Mouse (Mus musculus) small intestine, adult 2 months (tissue): Measurements from ENCODE around the gene Tmem171. TPM values are rescaled to one million over a fixed set of nuclear protein-coding genes. Genes with fewer than 3 reads are reported as not detected.

ENCODE experiments used
- H3K27ac ChIP-seq: fragments of 200-500 bp; 2 replicates; pipeline ENCODE4 v1.5.1; 2012; ENCODE audit warnings: low read depth, low read length, control low read depth, inconsistent platforms; ENCODE audit not compliant: insufficient read depth
- H3K27me3 ChIP-seq: fragments of 200-500 bp; 2 replicates; pipeline ENCODE4 v1.6.1; 2012; ENCODE audit warnings: mild to moderate bottlenecking, moderate library complexity, low read length, inconsistent platforms; ENCODE audit not compliant: control insufficient read depth, insufficient read depth
- H3K36me3 ChIP-seq: fragments of 200-500 bp; 2 replicates; pipeline ENCODE4 v1.6.1; 2012; ENCODE audit warnings: mild to moderate bottlenecking, low read length, control low read depth, inconsistent platforms; ENCODE audit not compliant: control insufficient read depth, insufficient read depth
- H3K4me1 ChIP-seq: fragments of 200-500 bp; 2 replicates; pipeline ENCODE4 v1.6.1; 2012; ENCODE audit warnings: low read length, inconsistent platforms, mixed read lengths; ENCODE audit not compliant: control insufficient read depth, insufficient read depth, insufficient read length
- H3K4me3 ChIP-seq: fragments of 200-500 bp; 2 replicates; pipeline ENCODE4 v1.5.1; 2012; ENCODE audit warnings: low read depth, mild to moderate bottlenecking, control low read depth, inconsistent platforms, low read length, moderate library complexity
- CTCF ChIP-seq: fragments of 200-500 bp; IDR thresholded peaks from 2 replicates; pipeline ENCODE4 v1.5.1; 2012; ENCODE audit warnings: low read depth, mild to moderate bottlenecking, control low read depth, inconsistent platforms, low read length, moderate library complexity, mixed read lengths; ENCODE audit not compliant: insufficient replicate concordance, insufficient read length; ENCODE audit errors: extremely low read depth
- POLR2A ChIP-seq: fragments of 200-500 bp; IDR thresholded peaks from 2 replicates; pipeline ENCODE4 v1.6.1; 2012; ENCODE audit warnings: low read depth, mild to moderate bottlenecking, control low read depth, inconsistent platforms, low read length, moderate library complexity
- WGBS: fragments of 180-500 bp; shearing (Covaris S2); methylation state at CpG from one replicate; pipeline ENCODE4 v1.1.7; 2018; 5-methylcytosine and 5-hydroxymethylcytosine counted together
- polyA plus RNA-seq: library from polyadenylated mRNA; depleted of rRNA; stranded (reverse); fragments of >200 nt; gene quantifications from 2 replicates; pipeline ENCODE4 v1.2.3, GENCODE M21; 2012

The Tmem171 gene
- polyA plus RNA-seq, 1 experiment, result 20.5 TPM

DNA sequence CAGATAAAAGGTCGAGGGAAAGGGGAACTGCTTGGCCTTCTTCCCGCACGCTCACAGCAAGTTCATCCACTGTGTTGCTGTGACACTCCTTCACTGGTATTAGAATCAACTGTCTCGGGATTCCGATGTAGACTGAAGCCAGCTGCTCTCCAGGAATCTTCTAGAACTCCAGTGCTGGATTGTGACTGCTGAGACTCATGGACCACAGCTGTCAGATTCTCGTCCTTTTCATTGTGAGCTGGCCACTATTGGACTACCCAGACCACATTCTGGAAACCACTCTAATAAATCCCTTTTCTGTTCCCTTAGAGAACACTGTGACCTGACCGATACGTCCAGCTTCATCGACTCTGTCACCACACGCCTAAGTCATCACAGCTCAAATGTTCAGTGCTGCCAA, 29.4 kb downstream of the Tmem171 start:
- Histone ChIP-seq H3K4me1 (peaks cover 7% of the 10 kb centered on the region; the same call in 1 of the 2 replicates), H3K36me3 (no peaks in the 10 kb centered on the region), H3K27me3 (no peaks in the 10 kb centered on the region), H3K4me3 (no peak overlapping the region), H3K27ac (no peak overlapping the region)
- TF ChIP-seq CTCF, result no peak
- no peak for TF ChIP-seq POLR2A
- WGBS, result 84% methylated on average over 10 of the region's 10 CpGs

DNA sequence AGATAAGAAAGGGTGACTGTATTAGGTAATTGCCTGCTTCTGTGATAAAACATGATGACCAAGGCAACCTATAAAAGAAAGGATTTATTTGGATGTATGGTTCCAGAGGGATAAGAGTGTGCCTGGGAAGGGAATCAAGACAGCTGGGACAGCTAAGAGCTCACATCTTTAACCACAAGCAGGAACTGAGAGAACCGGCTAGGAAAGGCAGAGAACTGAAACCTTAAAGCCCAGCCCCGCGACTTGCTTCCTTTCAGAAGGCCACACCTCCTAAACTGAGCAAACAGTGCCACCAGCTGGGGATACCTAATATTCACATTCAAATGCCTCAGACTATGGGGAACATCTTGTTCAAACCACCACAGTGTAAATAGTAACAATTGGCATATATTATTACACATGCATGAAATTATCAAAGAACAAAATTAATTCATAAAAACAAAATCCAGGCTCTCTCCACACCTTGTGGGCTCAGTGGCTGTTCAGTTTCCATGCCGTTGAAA, 32.4 kb downstream of the Tmem171 start:
- 89% methylated on average over 4 of the region's 4 CpGs for WGBS
- H3K27me3 ChIP-seq, result no peaks in the 10 kb centered on the region
- peaks cover 3% of the 10 kb centered on the region; the same call in 1 of the 2 replicates for H3K4me1 ChIP-seq
- no peaks in the 10 kb centered on the region for H3K36me3 ChIP-seq
- no peak overlapping the region for H3K27ac ChIP-seq
- TF ChIP-seq POLR2A (no peak), CTCF (peak; percentile 11; the same call in 1 of the 2 replicates)
- no peak overlapping the region for H3K4me3 ChIP-seq

GRCm38 (mm10) chr13:98656034-98656471, 38.6 kb downstream of the Tmem171 start:
- no peaks in the 10 kb centered on the region for H3K27me3 ChIP-seq
- no peak overlapping the region for H3K4me3 ChIP-seq
- peaks cover 5% of the 10 kb centered on the region; the same call in 1 of the 2 replicates for H3K4me1 ChIP-seq
- 87% methylated on average over 16 of the region's 16 CpGs for WGBS
- H3K36me3 ChIP-seq, result no peaks in the 10 kb centered on the region
- H3K27ac ChIP-seq, result no peak overlapping the region
- TF ChIP-seq POLR2A, result no peak
- no peak for TF ChIP-seq CTCF

GRCm38 (mm10) chr13:98655346-98655745, 39.3 kb downstream of the Tmem171 start:
- WGBS, result 92% methylated on average over 4 of the region's 4 CpGs
- Histone ChIP-seq H3K4me3 (no peak overlapping the region), H3K4me1 (peaks cover 6% of the 10 kb centered on the region; the same call in 1 of the 2 replicates), H3K27ac (no peak overlapping the region), H3K27me3 (no peaks in the 10 kb centered on the region), H3K36me3 (no peaks in the 10 kb centered on the region)
- TF ChIP-seq CTCF, result no peak
- no peak for TF ChIP-seq POLR2A

DNA sequence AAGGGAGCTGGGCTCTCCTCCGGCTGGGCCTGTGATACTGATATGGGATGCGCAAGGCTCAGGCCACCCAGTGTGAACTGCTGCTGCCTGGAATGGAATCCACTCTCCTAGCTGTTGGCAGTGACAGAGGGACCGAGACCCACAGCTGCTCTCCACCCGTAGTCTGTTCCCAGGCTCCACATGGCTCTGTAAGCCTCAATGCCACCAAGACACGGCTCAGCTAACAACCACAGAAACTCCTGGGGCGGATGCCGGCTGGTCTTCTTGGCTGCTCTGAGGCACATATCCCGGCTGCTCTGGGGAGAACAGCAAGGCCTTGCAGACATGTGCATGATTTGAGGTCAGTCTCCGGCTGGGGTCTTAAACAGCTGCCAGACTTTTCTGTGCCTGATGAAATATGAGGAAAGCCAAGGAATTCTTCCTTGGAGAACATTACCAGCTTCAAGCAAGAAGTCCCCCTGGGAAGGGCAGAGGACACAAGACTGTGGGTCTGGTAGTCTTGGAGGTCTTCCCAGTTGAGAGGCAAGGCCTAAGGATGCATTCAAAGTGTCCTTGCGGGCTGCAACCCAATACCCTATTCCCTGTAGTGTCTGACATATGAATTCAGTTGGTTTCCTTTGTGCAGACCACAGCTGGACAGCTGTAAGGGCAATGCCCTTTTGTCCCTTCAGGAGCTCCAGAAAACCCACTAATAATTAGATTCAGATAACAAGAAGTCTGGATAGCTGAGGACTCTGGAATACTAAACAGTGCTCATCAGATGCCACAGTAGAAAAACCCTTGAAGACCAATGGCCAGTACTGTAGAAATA, 40.3 kb downstream of the Tmem171 start:
- H3K36me3 ChIP-seq, result no peaks in the 10 kb centered on the region
- H3K4me1 ChIP-seq, result peaks cover 6% of the 10 kb centered on the region; the same call in 1 of the 2 replicates
- TF ChIP-seq POLR2A (no peak), CTCF (no peak)
- no peak overlapping the region for H3K27ac ChIP-seq
- H3K4me3 ChIP-seq, result no peak overlapping the region
- WGBS, result 90% methylated on average over 10 of the region's 10 CpGs
- H3K27me3 ChIP-seq, result no peaks in the 10 kb centered on the region

GRCm38 (mm10) chr13:98652194-98652593, 42.4 kb downstream of the Tmem171 start:
- Histone ChIP-seq H3K4me1 (peaks cover 6% of the 10 kb centered on the region; the same call in 1 of the 2 replicates), H3K27me3 (no peaks in the 10 kb centered on the region), H3K27ac (no peak overlapping the region), H3K4me3 (no peak overlapping the region), H3K36me3 (no peaks in the 10 kb centered on the region)
- no peak for TF ChIP-seq POLR2A
- TF ChIP-seq CTCF, result no peak
- 85% methylated on average over 2 of the region's 2 CpGs for WGBS
